Mouse (Mus musculus) duodenum, adult 2 months (tissue): ENCODE measurements around the gene Nhej1. TPM values are rescaled to one million over a fixed set of nuclear protein-coding genes. Genes with fewer than 3 reads are reported as not detected.

Experiments
- polyA plus RNA-seq: library from polyadenylated mRNA; depleted of rRNA; stranded (reverse); fragments of >200 nt; gene quantifications from 2 replicates; pipeline ENCODE4 v1.2.3, GENCODE M21; 2012; ENCODE audit warnings: low replicate concordance; rRNA removed

Nhej1 gene
- 1.7 and 2.3 TPM in 2 replicates for polyA plus RNA-seq

GRCm38 (mm10) chr1:75124346-75125321 is at the start of gene Nhej1:
Gene Nhej1, minus strand, starts transcription at chr1:75125200.

GRCm38 (mm10) chr1:75168472-75169464 is 43.8 kb upstream of the Nhej1 start, which contains the start of gene Zfand2b:
Gene Zfand2b, plus strand, starts transcription at chr1:75168646.

GRCm38 (mm10) chr1:75142301-75143261 is 17.6 kb upstream of the Nhej1 start, which contains the start of the genes Cnppd1 and Retreg2:
Gene Cnppd1, minus strand, starts transcription at chr1:75142711.
Gene Retreg2, plus strand, starts transcription at chr1:75142778.

GRCm38 (mm10) chr1:75133421-75134207 is 8.6 kb upstream of the Nhej1 start, which contains the start of gene Slc23a3:
Gene Slc23a3, minus strand, starts transcription at chr1:75133890.

GRCm38 (mm10) chr1:74951556-74952210 is 173.3 kb downstream of the Nhej1 start, which contains the start of gene Ihh:
Gene Ihh, minus strand, starts transcription at chr1:74951672.

GRCm38 (mm10) chr1:74935402-74935801 is 189.6 kb downstream of the Nhej1 start, which contains the start of gene Cfap65:
Gene Cfap65, minus strand, starts transcription at chr1:74935599.

Other genes starting within 250 kb of the Nhej1 start
- gene Fev, start 239.8 kb downstream of the Nhej1 start, polyA plus RNA-seq, result 3.2 and 3.6 TPM in 2 replicates
- gene Cryba2, start 232.1 kb downstream of the Nhej1 start, polyA plus RNA-seq, result 1.1 and 1.6 TPM in 2 replicates
- 0.07 and 0.20 TPM in 2 replicates for gene Cfap65, start 189.6 kb downstream of the Nhej1 start, polyA plus RNA-seq
- gene Ihh, start 173.5 kb downstream of the Nhej1 start, polyA plus RNA-seq, result 107 and 239 TPM in 2 replicates
- gene Slc23a3, start 8.7 kb upstream of the Nhej1 start, polyA plus RNA-seq, result 1.2 and 2.3 TPM in 2 replicates
- gene Cnppd1, start 17.5 kb upstream of the Nhej1 start, polyA plus RNA-seq, result 40.3 and 56.9 TPM in 2 replicates
- 55.7 and 99.5 TPM in 2 replicates for gene Retreg2, start 17.6 kb upstream of the Nhej1 start, polyA plus RNA-seq
- gene Zfand2b, start 43.4 kb upstream of the Nhej1 start, polyA plus RNA-seq, result 63.2 and 93.5 TPM in 2 replicates
- 20.6 and 30.7 TPM in 2 replicates for gene Abcb6, start 55.2 kb upstream of the Nhej1 start, polyA plus RNA-seq
- 13.9 and 15.1 TPM in 2 replicates for gene Ankzf1, start 67.0 kb upstream of the Nhej1 start, polyA plus RNA-seq
- gene Atg9a, start 67.0 kb upstream of the Nhej1 start, polyA plus RNA-seq, result 68.6 and 124 TPM in 2 replicates
- gene Glb1l, start 85.6 kb upstream of the Nhej1 start, polyA plus RNA-seq, result 1.0 and 1.3 TPM in 2 replicates
- 215 and 279 TPM in 2 replicates for gene Stk16, start 85.6 kb upstream of the Nhej1 start, polyA plus RNA-seq
- gene Tuba4a, start 94.7 kb upstream of the Nhej1 start, polyA plus RNA-seq, result 83.6 and 122 TPM in 2 replicates
- gene A630095N17Rik, start 106.9 kb upstream of the Nhej1 start, polyA plus RNA-seq, result not detected in 2 replicates
- 18.0 and 21.0 TPM in 2 replicates for gene Dnajb2, start 111.2 kb upstream of the Nhej1 start, polyA plus RNA-seq
- 5.3 and 6.2 TPM in 2 replicates for gene Ptprn, start 139.3 kb upstream of the Nhej1 start, polyA plus RNA-seq
- gene Resp18, start 153.2 kb upstream of the Nhej1 start, polyA plus RNA-seq, result 4.1 and 5.5 TPM in 2 replicates
- 188 and 371 TPM in 2 replicates for gene Dnpep, start 192.8 kb upstream of the Nhej1 start, polyA plus RNA-seq
- gene Des, start 235.1 kb upstream of the Nhej1 start, polyA plus RNA-seq, result 207 and 271 TPM in 2 replicates